Mouse (Mus musculus): Measurements from ENCODE around the gene Samhd1. TPM values are rescaled to one million over a fixed set of nuclear protein-coding genes. Genes with fewer than 3 reads are reported as not detected.

Gene Samhd1
- polyA plus RNA-seq, 1 experiment from 2014 or later = 32.5 TPM

DNA sequence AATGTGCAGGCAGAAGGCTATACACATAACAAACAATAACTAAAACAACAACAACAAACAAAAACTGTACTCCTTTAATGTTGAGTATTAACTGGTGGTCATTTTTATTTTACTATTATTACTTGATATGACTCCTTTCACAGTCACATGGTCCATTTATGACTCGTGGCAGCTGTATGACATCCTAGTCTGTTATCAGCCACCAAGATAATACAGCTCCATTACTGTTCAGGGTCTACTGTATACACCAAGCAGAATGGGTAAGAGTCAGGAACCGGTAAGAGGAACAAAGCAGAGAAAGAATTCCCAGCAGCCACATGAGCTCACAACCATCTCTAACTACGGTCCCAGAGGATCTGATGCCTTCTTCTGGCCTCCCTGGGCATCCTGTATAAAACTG lies 9.8 kb downstream of the Samhd1 start:
- H3K4me1 ChIP-seq (ENCODE audit: control insufficient read depth, insufficient read depth, low read length) = no peaks in the 10 kb centered on the region
- H3K36me3 ChIP-seq (ENCODE audit: control insufficient read depth, insufficient read depth, low read length) = peaks cover 8% of the 10 kb centered on the region; the same call in 1 of the 2 replicates
- 75% methylated on average over 3 of the region's 3 CpGs for WGBS
- H3K27me3 ChIP-seq (ENCODE audit: control insufficient read depth, insufficient read depth, low read length) = no peaks in the 10 kb centered on the region
- no peak overlapping the region for H3K27ac ChIP-seq (ENCODE audit: low read length)
- no peak overlapping the region for H3K9ac ChIP-seq (replicated peaks; ENCODE audit: low read depth, low read length)
- no peak for ATAC-seq (ENCODE audit: insufficient number of reproducible peaks, insufficient read depth, low FRiP score, low read depth)
- H3K4me2 ChIP-seq (replicated peaks; ENCODE audit: low read depth, low read length) = no peak overlapping the region
- no peaks in the 10 kb centered on the region for H3K9me3 ChIP-seq (ENCODE audit: control insufficient read depth, low read depth, low read length)
- H3K4me3 ChIP-seq (ENCODE audit: low read depth, low read length) = no peak overlapping the region

DNA sequence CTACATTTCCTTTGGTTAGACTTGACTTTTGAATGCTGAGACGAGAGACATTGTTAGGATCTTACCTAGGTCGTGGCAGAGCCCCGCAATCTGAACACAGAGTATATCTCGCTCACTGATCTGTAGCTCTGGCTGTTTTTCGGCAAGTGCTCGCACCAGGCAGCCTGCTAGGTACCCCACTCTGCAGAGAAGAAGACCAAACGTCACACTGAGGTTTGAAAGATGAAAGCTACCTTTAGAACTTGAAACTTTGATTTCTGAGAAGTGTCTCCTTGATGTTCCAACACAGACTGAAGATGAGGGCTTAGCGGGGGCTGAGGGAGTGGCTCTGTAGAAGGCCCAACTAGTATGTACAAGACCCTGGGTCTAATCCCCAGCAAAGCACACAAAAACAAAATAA lies 13.3 kb downstream of the Samhd1 start:
- Histone ChIP-seq H3K27ac (ENCODE audit: low read length) (no peak overlapping the region), H3K27me3 (ENCODE audit: control insufficient read depth, insufficient read depth, low read length) (no peaks in the 10 kb centered on the region), H3K4me3 (ENCODE audit: low read depth, low read length) (no peak overlapping the region), H3K36me3 (ENCODE audit: control insufficient read depth, insufficient read depth, low read length) (peaks cover 13% of the 10 kb centered on the region; the same call in 1 of the 2 replicates), H3K9me3 (ENCODE audit: control insufficient read depth, low read depth, low read length) (no peaks in the 10 kb centered on the region), H3K4me2 (replicated peaks; ENCODE audit: low read depth, low read length) (no peak overlapping the region), H3K9ac (replicated peaks; ENCODE audit: low read depth, low read length) (no peak overlapping the region), H3K4me1 (ENCODE audit: control insufficient read depth, insufficient read depth, low read length) (no peaks in the 10 kb centered on the region)
- WGBS = 90% methylated on average over 8 of the region's 8 CpGs
- no peak for ATAC-seq (ENCODE audit: insufficient number of reproducible peaks, insufficient read depth, low FRiP score, low read depth)

DNA sequence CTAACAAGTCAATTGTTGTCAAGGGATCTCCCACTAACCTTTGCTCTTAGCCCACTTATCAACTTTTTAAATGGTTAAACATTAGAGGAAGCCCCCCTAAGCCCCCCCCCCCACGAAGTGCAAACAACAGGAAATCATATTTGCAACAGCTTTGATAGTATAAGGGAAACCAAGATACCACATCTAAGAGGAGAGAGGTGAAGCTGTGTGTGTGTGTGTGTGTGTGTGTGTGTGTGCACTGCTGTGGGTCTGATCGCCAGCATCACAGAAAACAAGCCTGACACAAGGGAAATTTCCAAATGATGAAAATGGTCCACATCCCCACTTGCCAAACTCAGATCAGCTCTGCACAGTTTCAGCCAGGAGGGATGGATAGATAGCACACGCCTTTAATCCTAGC lies 16.0 kb downstream of the Samhd1 start:
- 58% methylated on average over 3 of the region's 3 CpGs for WGBS
- Histone ChIP-seq H3K9ac (replicated peaks; ENCODE audit: low read depth, low read length) (no peak overlapping the region), H3K27ac (ENCODE audit: low read length) (no peak overlapping the region), H3K9me3 (ENCODE audit: control insufficient read depth, low read depth, low read length) (no peaks in the 10 kb centered on the region), H3K4me1 (ENCODE audit: control insufficient read depth, insufficient read depth, low read length) (no peaks in the 10 kb centered on the region), H3K27me3 (ENCODE audit: control insufficient read depth, insufficient read depth, low read length) (no peaks in the 10 kb centered on the region), H3K36me3 (ENCODE audit: control insufficient read depth, insufficient read depth, low read length) (peaks cover 17% of the 10 kb centered on the region), H3K4me2 (replicated peaks; ENCODE audit: low read depth, low read length) (no peak overlapping the region), H3K4me3 (ENCODE audit: low read depth, low read length) (no peak overlapping the region)
- no peak for ATAC-seq (ENCODE audit: insufficient number of reproducible peaks, insufficient read depth, low FRiP score, low read depth)

DNA sequence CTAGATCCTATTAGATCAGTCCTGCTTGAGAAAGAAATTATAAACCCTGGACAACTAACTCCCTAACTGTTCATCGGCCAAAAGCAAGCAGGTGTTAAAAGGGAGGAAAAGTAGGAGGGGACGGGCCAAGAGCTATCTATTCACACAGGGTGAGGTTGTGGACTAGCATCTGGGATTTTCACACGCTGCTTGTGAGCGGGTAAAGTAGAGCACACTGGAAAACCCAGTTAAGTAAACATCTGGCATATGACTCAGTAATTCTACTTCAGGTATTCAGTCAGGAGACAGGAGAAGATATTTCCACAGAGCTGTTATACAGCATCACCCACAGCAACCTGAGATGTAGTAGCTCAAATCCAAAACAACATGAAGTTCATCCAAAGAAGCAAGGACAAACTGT lies 16.5 kb downstream of the Samhd1 start:
- H3K4me1 ChIP-seq (ENCODE audit: control insufficient read depth, insufficient read depth, low read length) = no peaks in the 10 kb centered on the region
- H3K27me3 ChIP-seq (ENCODE audit: control insufficient read depth, insufficient read depth, low read length) = no peaks in the 10 kb centered on the region
- no peak overlapping the region for H3K4me3 ChIP-seq (ENCODE audit: low read depth, low read length)
- ATAC-seq (ENCODE audit: insufficient number of reproducible peaks, insufficient read depth, low FRiP score, low read depth) = peak; percentile 67
- H3K27ac ChIP-seq (ENCODE audit: low read length) = no peak overlapping the region
- H3K4me2 ChIP-seq (replicated peaks; ENCODE audit: low read depth, low read length) = no peak overlapping the region
- peaks cover 21% of the 10 kb centered on the region for H3K36me3 ChIP-seq (ENCODE audit: control insufficient read depth, insufficient read depth, low read length)
- 63% methylated on average over 4 of the region's 4 CpGs for WGBS
- no peak overlapping the region for H3K9ac ChIP-seq (replicated peaks; ENCODE audit: low read depth, low read length)
- no peaks in the 10 kb centered on the region for H3K9me3 ChIP-seq (ENCODE audit: control insufficient read depth, low read depth, low read length)

DNA sequence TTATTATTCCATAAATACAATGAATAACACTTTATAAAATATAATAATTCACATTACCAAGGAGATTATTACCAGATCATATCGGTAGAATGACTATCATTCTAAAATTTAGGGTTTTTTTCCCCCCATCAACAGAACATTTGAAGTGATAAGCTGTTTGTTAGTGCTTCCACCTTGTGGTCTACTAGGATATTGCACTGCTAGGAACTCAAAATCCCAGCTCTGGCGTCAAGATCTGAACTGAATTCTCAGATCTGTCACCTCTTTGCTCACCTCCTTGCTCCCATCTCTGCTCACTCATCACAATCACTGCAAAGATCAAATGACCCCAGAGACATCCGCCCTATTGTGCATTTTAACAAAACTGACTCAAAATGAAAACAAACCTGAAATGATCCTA lies 18.1 kb downstream of the Samhd1 start:
- Histone ChIP-seq H3K27ac (ENCODE audit: low read length) (no peak overlapping the region), H3K4me3 (ENCODE audit: low read depth, low read length) (no peak overlapping the region), H3K4me1 (ENCODE audit: control insufficient read depth, insufficient read depth, low read length) (no peaks in the 10 kb centered on the region), H3K9me3 (ENCODE audit: control insufficient read depth, low read depth, low read length) (no peaks in the 10 kb centered on the region), H3K36me3 (ENCODE audit: control insufficient read depth, insufficient read depth, low read length) (peaks cover 27% of the 10 kb centered on the region), H3K4me2 (replicated peaks; ENCODE audit: low read depth, low read length) (no peak overlapping the region), H3K9ac (replicated peaks; ENCODE audit: low read depth, low read length) (no peak overlapping the region), H3K27me3 (ENCODE audit: control insufficient read depth, insufficient read depth, low read length) (no peaks in the 10 kb centered on the region)
- ATAC-seq (ENCODE audit: insufficient number of reproducible peaks, insufficient read depth, low FRiP score, low read depth) = no peak
- 19% methylated on average over 3 of the region's 3 CpGs for WGBS

DNA sequence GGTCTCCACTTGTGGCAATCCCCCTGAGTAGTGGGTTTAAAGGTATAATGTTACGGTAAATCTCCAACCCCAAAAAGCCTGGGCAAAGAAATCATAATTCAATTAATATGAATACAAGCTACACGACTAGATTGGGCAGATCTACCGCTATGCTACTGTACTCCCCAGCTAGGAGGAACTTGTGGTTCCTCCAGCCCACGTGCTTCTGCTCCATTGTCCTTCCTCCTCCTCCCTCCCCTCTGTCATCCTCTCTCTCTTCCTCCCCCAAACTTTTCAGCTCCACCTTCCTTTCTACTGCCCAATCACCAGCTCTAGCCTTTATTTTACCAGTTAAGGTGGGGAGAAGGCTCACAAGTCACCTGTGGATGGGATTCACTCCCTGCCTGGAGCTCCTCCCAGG lies 26.8 kb downstream of the Samhd1 start:
- WGBS = 83% methylated on average over 4 of the region's 4 CpGs
- Histone ChIP-seq H3K27ac (ENCODE audit: low read length) (no peak overlapping the region), H3K9ac (replicated peaks; ENCODE audit: low read depth, low read length) (no peak overlapping the region), H3K9me3 (ENCODE audit: control insufficient read depth, low read depth, low read length) (no peaks in the 10 kb centered on the region), H3K4me2 (replicated peaks; ENCODE audit: low read depth, low read length) (no peak overlapping the region), H3K27me3 (ENCODE audit: control insufficient read depth, insufficient read depth, low read length) (no peaks in the 10 kb centered on the region), H3K4me3 (ENCODE audit: low read depth, low read length) (no peak overlapping the region), H3K4me1 (ENCODE audit: control insufficient read depth, insufficient read depth, low read length) (no peaks in the 10 kb centered on the region), H3K36me3 (ENCODE audit: control insufficient read depth, insufficient read depth, low read length) (peaks cover 23% of the 10 kb centered on the region)
- no peak for ATAC-seq (ENCODE audit: insufficient number of reproducible peaks, insufficient read depth, low FRiP score, low read depth)

DNA sequence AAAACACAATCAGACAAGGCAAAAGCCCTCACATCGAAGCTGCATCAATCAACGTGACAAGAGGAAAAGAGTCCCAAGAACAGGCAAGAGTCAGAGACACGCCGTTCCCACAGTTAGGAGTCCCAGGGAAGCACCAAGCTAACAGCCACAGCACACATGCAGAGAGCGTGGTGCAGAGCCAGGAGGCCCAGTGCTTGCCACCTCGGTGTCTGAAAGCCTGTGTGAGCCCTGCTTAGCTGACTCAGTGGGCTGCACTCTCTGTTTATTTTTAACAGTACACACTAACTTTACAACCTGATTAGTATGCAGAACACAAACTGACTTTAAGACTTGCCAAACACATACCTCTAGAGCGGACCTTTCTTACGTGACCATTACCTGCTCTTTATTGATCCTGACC lies 30.6 kb downstream of the Samhd1 start:
- H3K27ac ChIP-seq (ENCODE audit: low read length) = no peak overlapping the region
- H3K4me1 ChIP-seq (ENCODE audit: control insufficient read depth, insufficient read depth, low read length) = no peaks in the 10 kb centered on the region
- H3K4me3 ChIP-seq (ENCODE audit: low read depth, low read length) = no peak overlapping the region
- H3K4me2 ChIP-seq (replicated peaks; ENCODE audit: low read depth, low read length) = no peak overlapping the region
- no peaks in the 10 kb centered on the region for H3K27me3 ChIP-seq (ENCODE audit: control insufficient read depth, insufficient read depth, low read length)
- peaks cover 29% of the 10 kb centered on the region for H3K36me3 ChIP-seq (ENCODE audit: control insufficient read depth, insufficient read depth, low read length)
- no peak overlapping the region for H3K9ac ChIP-seq (replicated peaks; ENCODE audit: low read depth, low read length)
- H3K9me3 ChIP-seq (ENCODE audit: control insufficient read depth, low read depth, low read length) = no peaks in the 10 kb centered on the region
- ATAC-seq (ENCODE audit: insufficient number of reproducible peaks, insufficient read depth, low FRiP score, low read depth) = no peak
- WGBS = 85% methylated on average over 8 of the region's 8 CpGs

DNA sequence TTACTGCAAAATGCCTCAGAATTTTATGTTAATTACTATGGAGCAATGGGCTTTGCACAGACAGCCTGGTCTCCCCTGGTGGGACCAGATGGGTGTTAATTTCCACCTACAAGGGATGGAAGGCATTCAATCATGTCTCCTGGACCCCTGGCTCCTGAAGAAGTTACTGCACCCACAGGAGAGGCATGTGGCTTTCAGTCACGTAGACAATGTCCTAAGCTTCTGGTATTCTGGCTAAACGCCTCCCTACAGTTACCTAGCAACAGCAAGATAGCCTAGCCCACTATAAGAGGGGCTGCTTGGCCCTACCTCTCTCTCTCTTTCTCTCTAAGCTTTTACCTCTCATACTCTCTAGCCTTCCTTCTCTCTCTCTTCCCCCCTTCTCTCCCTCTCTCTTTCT lies 32.8 kb downstream of the Samhd1 start:
- no peak overlapping the region for H3K4me2 ChIP-seq (replicated peaks; ENCODE audit: low read depth, low read length)
- no peaks in the 10 kb centered on the region for H3K9me3 ChIP-seq (ENCODE audit: control insufficient read depth, low read depth, low read length)
- peaks cover 25% of the 10 kb centered on the region for H3K36me3 ChIP-seq (ENCODE audit: control insufficient read depth, insufficient read depth, low read length)
- ATAC-seq (ENCODE audit: insufficient number of reproducible peaks, insufficient read depth, low FRiP score, low read depth) = no peak
- H3K4me1 ChIP-seq (ENCODE audit: control insufficient read depth, insufficient read depth, low read length) = no peaks in the 10 kb centered on the region
- no peaks in the 10 kb centered on the region for H3K27me3 ChIP-seq (ENCODE audit: control insufficient read depth, insufficient read depth, low read length)
- H3K9ac ChIP-seq (replicated peaks; ENCODE audit: low read depth, low read length) = no peak overlapping the region
- WGBS = 60% methylated on average over 2 of the region's 2 CpGs
- no peak overlapping the region for H3K27ac ChIP-seq (ENCODE audit: low read length)
- H3K4me3 ChIP-seq (ENCODE audit: low read depth, low read length) = no peak overlapping the region

DNA sequence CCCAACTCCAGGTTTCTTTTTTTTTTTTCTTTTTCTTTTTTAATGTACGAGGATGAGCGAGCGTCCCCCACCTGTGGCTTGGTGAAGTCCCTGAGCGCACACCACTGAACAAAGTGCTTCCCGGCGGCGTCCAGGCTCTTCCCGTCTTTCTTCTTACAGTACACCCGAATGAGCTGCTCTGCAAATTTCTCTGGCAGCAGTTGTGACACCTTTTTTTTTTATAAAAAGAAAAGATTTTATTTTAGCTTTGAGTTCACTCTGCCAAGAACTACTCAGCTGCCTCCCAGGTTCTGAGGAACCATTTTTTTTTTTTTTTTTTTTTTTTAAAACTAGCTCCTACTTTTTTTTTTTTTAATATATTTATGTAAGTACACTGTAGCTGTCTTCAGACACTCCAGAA lies 33.4 kb downstream of the Samhd1 start:
- Histone ChIP-seq H3K27me3 (ENCODE audit: control insufficient read depth, insufficient read depth, low read length) (no peaks in the 10 kb centered on the region), H3K4me1 (ENCODE audit: control insufficient read depth, insufficient read depth, low read length) (no peaks in the 10 kb centered on the region), H3K4me3 (ENCODE audit: low read depth, low read length) (no peak overlapping the region), H3K9ac (replicated peaks; ENCODE audit: low read depth, low read length) (no peak overlapping the region), H3K36me3 (ENCODE audit: control insufficient read depth, insufficient read depth, low read length) (peaks cover 25% of the 10 kb centered on the region), H3K27ac (ENCODE audit: low read length) (no peak overlapping the region), H3K9me3 (ENCODE audit: control insufficient read depth, low read depth, low read length) (no peaks in the 10 kb centered on the region), H3K4me2 (replicated peaks; ENCODE audit: low read depth, low read length) (no peak overlapping the region)
- ATAC-seq (ENCODE audit: insufficient number of reproducible peaks, insufficient read depth, low FRiP score, low read depth) = no peak
- WGBS = 92% methylated on average over 9 of the region's 9 CpGs
